Mouse (Mus musculus): ENCODE data around the gene Ccdc85b. TPM values are rescaled to one million over a fixed set of nuclear protein-coding genes. Genes with fewer than 3 reads are reported as not detected.

Gene Ccdc85b
- total and polyA plus RNA-seq, 3 experiments: 3.6 to 7.6 TPM; not detected in 1

GRCm38 (mm10) chr19:5410641-5411040 is 47.1 kb downstream of the Ccdc85b start:
- Histone ChIP-seq H3K27me3 (ENCODE audit: control insufficient read depth in 1 of 2, insufficient read depth in 2 of 2, low read length in 2 of 2) (no peaks in the 10 kb centered on the region), H3K27ac (ENCODE audit: control insufficient read depth, low read depth, low read length) (no peak overlapping the region), H3K79me2 (ENCODE audit: control insufficient read depth, insufficient read depth, low read length, poor library complexity) (no peaks in the 10 kb centered on the region), H3K9ac (ENCODE audit: control insufficient read depth, low read depth, low read length, poor library complexity, severe bottlenecking) (no peak overlapping the region), H3K36me3 (ENCODE audit: control insufficient read depth in 1 of 2, insufficient read depth in 2 of 2, low read length in 2 of 2) (peaks cover 0 to 3% of the 10 kb centered on the region in 2 experiments; a peak in 2 of 4 replicates), H3K4me3 (ENCODE audit: control insufficient read depth in 1 of 2, insufficient read depth in 1 of 2, low read depth in 2 of 2, low read length in 2 of 2) (no peak overlapping the region), H3K9me3 (replicated peaks; ENCODE audit: insufficient read depth, low read length) (no peaks in the 10 kb centered on the region), H3K4me1 (ENCODE audit: control insufficient read depth in 1 of 2, insufficient read depth in 2 of 2, low read length in 2 of 2) (peaks cover 6 to 19% of the 10 kb centered on the region in 2 experiments)
- no peak for DNase-seq (ENCODE audit: low read depth, low spot score)
- TF ChIP-seq RCOR1 (IDR thresholded peaks at IDR 0.05; ENCODE audit: low read depth, low read length) (no peak), TAL1 (IDR thresholded peaks at IDR 0.05; ENCODE audit: low read length) (no peak), MAFK (IDR thresholded peaks at IDR 0.05; ENCODE audit: borderline replicate concordance, low read depth, low read length) (no peak), JUND (IDR thresholded peaks at IDR 0.05; ENCODE audit: low read depth, low read length) (no peak), TBP (IDR thresholded peaks at IDR 0.05; ENCODE audit: low read depth, low read length) (no peak), SIN3A (IDR thresholded peaks at IDR 0.05; ENCODE audit: low read length) (no peak), ZNF384 (IDR thresholded peaks at IDR 0.05; ENCODE audit: low read depth, low read length) (no peak), ZMIZ1 (IDR thresholded peaks at IDR 0.05; ENCODE audit: low read depth, low read length) (no peak), POLR2AphosphoS2 (IDR thresholded peaks at IDR 0.05; ENCODE audit: low read length) (no peak), NELFE (IDR thresholded peaks at IDR 0.05; ENCODE audit: low read depth, low read length) (no peak), USF1 (IDR thresholded peaks at IDR 0.05; ENCODE audit: low read depth, low read length) (no peak), EP300 (IDR thresholded peaks at IDR 0.05; ENCODE audit: low read depth in 1 of 2, low read length in 2 of 2) (no peak), TCF12 (IDR thresholded peaks at IDR 0.05; ENCODE audit: low read depth, low read length) (no peak), GATA1 (IDR thresholded peaks at IDR 0.05; ENCODE audit: low read depth, low read length) (no peak), RAD21 (IDR thresholded peaks at IDR 0.05; ENCODE audit: low read depth, low read length) (no peak), CHD2 (IDR thresholded peaks at IDR 0.05; ENCODE audit: low read length) (no peak)

GRCm38 (mm10) chr19:5409068-5409467 is 48.6 kb downstream of the Ccdc85b start:
- DNase-seq (ENCODE audit: low read depth, low spot score): no peak
- Histone ChIP-seq H3K4me1 (ENCODE audit: control insufficient read depth in 1 of 2, insufficient read depth in 2 of 2, low read length in 2 of 2) (peaks cover 6 to 19% of the 10 kb centered on the region in 2 experiments), H3K27me3 (ENCODE audit: control insufficient read depth in 1 of 2, insufficient read depth in 2 of 2, low read length in 2 of 2) (no peaks in the 10 kb centered on the region), H3K9ac (ENCODE audit: control insufficient read depth, low read depth, low read length, poor library complexity, severe bottlenecking) (no peak overlapping the region), H3K4me3 (ENCODE audit: control insufficient read depth in 1 of 2, insufficient read depth in 1 of 2, low read depth in 2 of 2, low read length in 2 of 2) (no peak overlapping the region), H3K9me3 (replicated peaks; ENCODE audit: insufficient read depth, low read length) (no peaks in the 10 kb centered on the region), H3K79me2 (ENCODE audit: control insufficient read depth, insufficient read depth, low read length, poor library complexity) (no peaks in the 10 kb centered on the region), H3K36me3 (ENCODE audit: control insufficient read depth in 1 of 2, insufficient read depth in 2 of 2, low read length in 2 of 2) (peaks cover 0 to 3% of the 10 kb centered on the region in 2 experiments; a peak in 2 of 4 replicates), H3K27ac (ENCODE audit: control insufficient read depth, low read depth, low read length) (no peak overlapping the region)
- TF ChIP-seq E2F4 (IDR thresholded peaks at IDR 0.05; ENCODE audit: borderline replicate concordance, low read depth, low read length) (no peak), JUND (IDR thresholded peaks at IDR 0.05; ENCODE audit: low read depth, low read length) (no peak), MYC (IDR thresholded peaks at IDR 0.05; ENCODE audit: low read depth, low read length) (no peak), MYB (IDR thresholded peaks at IDR 0.05; ENCODE audit: low read depth, low read length) (no peak), CTCF (IDR thresholded peaks at IDR 0.05 in 2 of 3, conservative IDR thresholded peaks at IDR 0.05 in 1 of 3; ENCODE audit: control insufficient read depth in 1 of 3, insufficient read depth in 1 of 3, low read depth in 2 of 3, low read length in 3 of 3, poor library complexity in 1 of 3, severe bottlenecking in 1 of 3) (no peak), TCF12 (IDR thresholded peaks at IDR 0.05; ENCODE audit: low read depth, low read length) (no peak), RAD21 (IDR thresholded peaks at IDR 0.05; ENCODE audit: low read depth, low read length) (no peak), MAX (IDR thresholded peaks at IDR 0.05; ENCODE audit: low read length) (no peak)

All from MEL (cell line).